Mouse (Mus musculus) heart, embryonic 14.5 days (tissue): ENCODE measurements around the gene Akt1. TPM values are rescaled to one million over a fixed set of nuclear protein-coding genes. Genes with fewer than 3 reads are reported as not detected.

Experiments
- ATAC-seq: fragments of 200-750 bp; cut with Nextera tagmentation; 2 replicates; pipeline ENCODE4 v1.8.0; 2017; ENCODE audit warnings: low read depth, moderate TSS enrichment; ENCODE audit not compliant: insufficient number of reproducible peaks, insufficient read depth, low FRiP score
- H3K27ac ChIP-seq, 2 experiments: fragments of 200-500 bp in 1 of 2; fragments of 300-500 bp in 1 of 2; sonication (generic) in 1 of 2; replicated peaks in 1 of 2; 2 replicates each; pipeline ENCODE4 v1.5.1; 2012 to 2014; ENCODE audit warnings: low read depth in 2 of 2, low read length in 2 of 2, control low read depth in 1 of 2, mild to moderate bottlenecking in 1 of 2, mixed read lengths in 1 of 2; ENCODE audit not compliant: control insufficient read depth in 1 of 2, insufficient read depth in 1 of 2
- H3K27me3 ChIP-seq: fragments of 300-500 bp; sonication (generic); 2 replicates; pipeline ENCODE4 v1.6.1; 2014; ENCODE audit warnings: mild to moderate bottlenecking, low read length, control low read depth; ENCODE audit not compliant: control insufficient read depth, insufficient read depth
- H3K36me3 ChIP-seq: fragments of 300-500 bp; sonication (generic); 2 replicates; pipeline ENCODE4 v1.6.1; 2014; ENCODE audit warnings: mild to moderate bottlenecking, control low read depth, low read length, mixed read lengths; ENCODE audit not compliant: control insufficient read depth, insufficient read depth
- H3K4me1 ChIP-seq, 2 experiments: fragments of 200-500 bp in 1 of 2; fragments of 300-500 bp in 1 of 2; sonication (generic) in 1 of 2; 2 replicates each; pipeline ENCODE4 v1.6.1; 2012 to 2014; ENCODE audit warnings: low read length in 2 of 2, control low read depth in 1 of 2, mixed read lengths in 1 of 2; ENCODE audit not compliant: control insufficient read depth in 2 of 2, insufficient read depth in 2 of 2
- H3K4me2 ChIP-seq: fragments of 300-500 bp; sonication (generic); 2 replicates; pipeline ENCODE4 v1.6.1; 2014; ENCODE audit warnings: mild to moderate bottlenecking, low read length
- H3K4me3 ChIP-seq, 2 experiments: fragments of 200-500 bp in 1 of 2; fragments of 300-500 bp in 1 of 2; sonication (generic) in 1 of 2; 2 replicates each; pipeline ENCODE4 v1.5.1; 2012 to 2014; ENCODE audit warnings: low read length in 2 of 2, mild to moderate bottlenecking in 2 of 2, control low read depth in 1 of 2, low read depth in 1 of 2, moderate library complexity in 1 of 2; ENCODE audit not compliant: control insufficient read depth in 1 of 2, insufficient read depth in 1 of 2
- H3K9ac ChIP-seq: fragments of 300-500 bp; sonication (generic); 2 replicates; pipeline ENCODE4 v1.6.1; 2014; ENCODE audit warnings: mild to moderate bottlenecking, low read length
- H3K9me3 ChIP-seq: fragments of 300-500 bp; sonication (generic); 2 replicates; pipeline ENCODE4 v1.6.1; 2016; ENCODE audit warnings: low read length, control low read depth; ENCODE audit not compliant: control insufficient read depth
- WGBS: fragments of 180-500 bp; shearing (Covaris S2); extraction: QIAGEN DNeasy Blood & Tissue Kit; methylation state at CpG from one replicate; pipeline ENCODE4 v1.1.7; 2014; 5-methylcytosine and 5-hydroxymethylcytosine counted together
- polyA plus RNA-seq: library from polyadenylated mRNA; unstranded; fragments of >200 nt; fragmentation: Nextera tagmentation; extraction: Ambion mirVana; gene quantifications from 2 replicates; pipeline ENCODE4 v1.2.1, GENCODE M21; 2014

The Akt1 gene
- polyA plus RNA-seq, 1 experiment from 2014 or later = 182 TPM

DNA sequence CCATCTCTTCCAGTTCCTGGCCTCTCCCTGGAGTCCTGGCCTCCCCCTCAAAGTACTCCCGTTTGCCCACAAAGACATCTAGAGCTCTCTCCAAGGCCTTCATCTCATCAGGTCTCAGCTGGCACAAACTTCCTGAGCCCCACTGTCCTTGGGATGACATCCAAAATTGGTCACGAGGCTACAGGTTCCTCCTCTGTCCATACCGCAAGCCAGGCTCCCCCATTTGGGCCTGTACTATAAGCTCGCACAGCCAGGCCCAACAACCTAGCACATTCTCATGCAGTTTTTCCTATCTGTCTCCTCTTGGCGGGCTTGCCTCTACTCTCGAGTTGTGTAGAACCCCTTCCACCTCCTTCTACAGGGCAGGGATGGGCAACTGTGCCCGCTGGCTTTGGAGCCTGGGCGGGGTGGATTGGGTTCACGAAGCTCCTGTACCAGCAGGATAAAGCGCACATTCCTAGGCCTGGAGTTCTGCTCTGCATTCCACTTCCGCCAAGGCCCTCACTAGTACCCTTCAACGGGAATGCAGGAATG, 46.3 kb upstream of the Akt1 start:
- H3K4me3 ChIP-seq = peak overlapping the region; percentile 67 to 70
- H3K27ac ChIP-seq = peak overlapping the region; percentile 11 to 72; a peak in 3 of 4 replicates
- WGBS = 35% methylated on average over 12 of the region's 12 CpGs
- no peaks in the 10 kb centered on the region for H3K9me3 ChIP-seq
- H3K27me3 ChIP-seq = 0 out of 2 replicates have a peak, but pooled peaks cover 3% of the 10 kb centered on the region
- peak overlapping the region; percentile 82; the same call in 1 of the 2 replicates for H3K9ac ChIP-seq
- peaks cover 5 to 11% of the 10 kb centered on the region in 2 experiments; a peak in 3 of 4 replicates for H3K4me1 ChIP-seq
- no peak for ATAC-seq
- peak overlapping the region; percentile 99 for H3K4me2 ChIP-seq
- H3K36me3 ChIP-seq = no peaks in the 10 kb centered on the region

GRCm38 (mm10) chr12:112720216-112720615, 45.5 kb upstream of the Akt1 start, which contains the start of gene Cep170b:
TSS of gene Cep170b (plus strand) at chr12:112720455.
- H3K4me3 ChIP-seq = peak within 1 kb of the TSS; percentile 67 to 70
- H3K4me1 ChIP-seq = peaks cover 5 to 11% of the 10 kb centered on the region in 2 experiments; a peak in 3 of 4 replicates
- H3K9me3 ChIP-seq = no peaks in the 10 kb centered on the region
- 69% methylated on average over 6 of the region's 6 CpGs for WGBS
- peak within 1 kb of the TSS; percentile 11 to 72; a peak in 3 of 4 replicates for H3K27ac ChIP-seq
- H3K4me2 ChIP-seq = peak within 1 kb of the TSS; percentile 99
- H3K27me3 ChIP-seq = 0 out of 2 replicates have a peak, but pooled peaks cover 3% of the 10 kb centered on the region
- H3K9ac ChIP-seq = peak within 1 kb of the TSS; percentile 82; the same call in 1 of the 2 replicates
- no peaks in the 10 kb centered on the region for H3K36me3 ChIP-seq
- ATAC-seq = no peak

DNA sequence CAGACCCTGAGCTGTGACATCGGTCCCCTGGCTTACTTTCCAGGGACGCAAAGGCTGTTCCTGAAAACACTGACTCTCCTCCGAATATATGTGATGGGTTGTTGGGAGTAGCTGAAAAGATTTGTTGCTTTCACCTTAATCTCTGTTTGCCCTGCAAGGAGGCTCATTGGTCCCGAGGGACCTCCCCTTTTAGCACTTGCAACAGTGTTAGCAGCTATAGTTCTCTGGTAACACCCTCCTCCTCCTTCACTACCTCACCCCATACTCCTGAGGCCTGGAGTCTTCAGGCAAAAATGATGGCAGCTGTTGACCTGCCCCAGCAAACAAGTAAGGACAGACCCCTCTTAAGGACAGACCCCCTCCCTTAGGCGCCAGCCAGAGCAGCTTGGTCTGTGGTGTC, 44.3 kb upstream of the Akt1 start:
- Histone ChIP-seq H3K36me3 (no peaks in the 10 kb centered on the region), H3K27me3 (0 out of 2 replicates have a peak, but pooled peaks cover 3% of the 10 kb centered on the region), H3K4me1 (peaks cover 5 to 11% of the 10 kb centered on the region in 2 experiments; a peak in 3 of 4 replicates), H3K4me2 (no peak overlapping the region), H3K4me3 (no peak overlapping the region), H3K9ac (no peak overlapping the region), H3K27ac (no peak overlapping the region), H3K9me3 (no peaks in the 10 kb centered on the region)
- no peak for ATAC-seq
- 57% methylated on average over 5 of the region's 5 CpGs for WGBS

DNA sequence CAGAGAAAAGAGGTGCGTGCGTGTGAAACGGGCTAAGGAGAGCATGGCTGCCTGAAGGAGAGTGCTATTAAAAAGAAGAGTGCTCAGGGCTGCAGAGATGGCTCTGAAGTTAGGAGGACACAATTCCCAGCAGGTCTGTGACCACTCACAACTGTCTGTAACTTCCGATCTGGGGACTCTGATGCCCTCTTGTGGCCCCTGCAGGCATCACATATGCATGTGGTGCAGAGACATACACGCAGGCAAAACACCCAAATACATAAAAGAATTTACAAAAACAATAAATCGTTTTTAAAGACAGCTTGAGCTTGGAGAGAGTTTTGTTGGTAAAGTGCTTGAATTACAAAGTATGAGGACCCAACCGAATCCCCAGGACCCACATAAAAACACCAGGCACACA, 42.5 kb upstream of the Akt1 start:
- Histone ChIP-seq H3K9me3 (no peaks in the 10 kb centered on the region), H3K27me3 (0 out of 2 replicates have a peak, but pooled peaks cover 3% of the 10 kb centered on the region), H3K4me1 (peaks cover 5 to 13% of the 10 kb centered on the region in 2 experiments; a peak in 3 of 4 replicates), H3K4me2 (no peak overlapping the region), H3K4me3 (no peak overlapping the region), H3K9ac (no peak overlapping the region), H3K27ac (no peak overlapping the region), H3K36me3 (no peaks in the 10 kb centered on the region)
- ATAC-seq = no peak
- 30% methylated on average over 7 of the region's 7 CpGs for WGBS

GRCm38 (mm10) chr12:112713984-112714383, 39.3 kb upstream of the Akt1 start:
- WGBS = 54% methylated on average over 3 of the region's 3 CpGs
- ATAC-seq = no peak
- 0 out of 2 replicates have a peak, but pooled peaks cover 4% of the 10 kb centered on the region for H3K27me3 ChIP-seq
- H3K4me3 ChIP-seq = no peak overlapping the region
- H3K36me3 ChIP-seq = no peaks in the 10 kb centered on the region
- no peak overlapping the region for H3K27ac ChIP-seq
- no peaks in the 10 kb centered on the region for H3K9me3 ChIP-seq
- no peak overlapping the region for H3K9ac ChIP-seq
- H3K4me2 ChIP-seq = no peak overlapping the region
- peaks cover 4 to 8% of the 10 kb centered on the region in 2 experiments; a peak in 2 of 4 replicates for H3K4me1 ChIP-seq

GRCm38 (mm10) chr12:112707573-112707869, 32.8 kb upstream of the Akt1 start:
- Histone ChIP-seq H3K36me3 (no peaks in the 10 kb centered on the region), H3K9me3 (no peaks in the 10 kb centered on the region), H3K4me3 (no peak overlapping the region), H3K27ac (no peak overlapping the region), H3K9ac (no peak overlapping the region), H3K4me1 (peaks cover 4 to 13% of the 10 kb centered on the region in 2 experiments; a peak in 3 of 4 replicates), H3K27me3 (peaks cover 21% of the 10 kb centered on the region), H3K4me2 (peak overlapping the region; percentile 59)
- ATAC-seq = 0 out of 2 replicates have a peak, but pooled peaks have one; percentile 2
- WGBS = 6% methylated on average over 8 of the region's 8 CpGs

- Histone ChIP-seq H3K36me3 (no peaks in the 10 kb centered on the region), H3K9me3 (no peaks in the 10 kb centered on the region), H3K9ac (peak overlapping the region; percentile 46; the same call in 1 of the 2 replicates), H3K27me3 (peaks cover 24% of the 10 kb centered on the region), H3K4me3 (peak overlapping the region; percentile 19 to 21; a peak in 3 of 4 replicates), H3K4me2 (peak overlapping the region; percentile 59), H3K4me1 (peaks cover 4 to 13% of the 10 kb centered on the region in 2 experiments; a peak in 3 of 4 replicates), H3K27ac (no peak overlapping the region)
- WGBS = 9% methylated on average over 32 of the region's 32 CpGs
- peak; percentile 46 for ATAC-seq
Measured at GRCm38 (mm10) chr12:112706704-112707572, 32.3 kb upstream of the Akt1 start.
